Mouse (Mus musculus) limb, embryonic 12.5 days (tissue): ENCODE results near the gene Pkd1l2. TPM values are rescaled to one million over a fixed set of nuclear protein-coding genes. Genes with fewer than 3 reads are reported as not detected.

ENCODE experiments used
- ATAC-seq: fragments of 200-750 bp; cut with Nextera tagmentation; 2 replicates; pipeline ENCODE4 v1.8.0; 2017; ENCODE audit warnings: low read depth, moderate TSS enrichment; ENCODE audit not compliant: insufficient number of reproducible peaks, insufficient read depth, low FRiP score, low TSS enrichment
- H3K27ac ChIP-seq: fragments of 300-500 bp; sonication (generic); 2 replicates; pipeline ENCODE4 v1.5.1; 2016; ENCODE audit warnings: mild to moderate bottlenecking, moderate library complexity
- H3K27me3 ChIP-seq: fragments of 300-500 bp; sonication (generic); 2 replicates; pipeline ENCODE4 v1.6.1; 2016; ENCODE audit warnings: mild to moderate bottlenecking, moderate library complexity
- H3K36me3 ChIP-seq: fragments of 300-500 bp; sonication (generic); 2 replicates; pipeline ENCODE4 v1.6.1; 2016; ENCODE audit warnings: mild to moderate bottlenecking, moderate library complexity
- H3K4me1 ChIP-seq: fragments of 300-500 bp; sonication (generic); replicated peaks from 2 replicates; pipeline ENCODE4 v1.6.1; 2016
- H3K4me2 ChIP-seq: fragments of 300-500 bp; sonication (generic); 2 replicates; pipeline ENCODE4 v1.6.1; 2016; ENCODE audit warnings: mild to moderate bottlenecking, moderate library complexity
- H3K4me3 ChIP-seq: fragments of 300-500 bp; sonication (generic); replicated peaks from 2 replicates; pipeline ENCODE4 v1.5.1; 2016; ENCODE audit warnings: mild to moderate bottlenecking
- H3K9ac ChIP-seq: fragments of 300-500 bp; sonication (generic); replicated peaks from 2 replicates; pipeline ENCODE4 v1.6.1; 2016; ENCODE audit warnings: mild to moderate bottlenecking, moderate library complexity
- H3K9me3 ChIP-seq: fragments of 300-500 bp; sonication (generic); 2 replicates; pipeline ENCODE4 v1.6.1; 2016; ENCODE audit warnings: mild to moderate bottlenecking, moderate library complexity
- WGBS: fragments of 180-500 bp; shearing (Covaris S2); methylation state at CpG from one replicate; pipeline ENCODE4 v1.1.7; 2016; 5-methylcytosine and 5-hydroxymethylcytosine counted together
- polyA plus RNA-seq: library from polyadenylated mRNA; unstranded; fragments of >200 nt; fragmentation: Nextera tagmentation; extraction: Ambion mirVana; gene quantifications from 2 replicates; pipeline ENCODE4 v1.2.1, GENCODE M21; 2016

The Pkd1l2 gene
- polyA plus RNA-seq = 0.09 TPM in 1 of 2 replicates, not detected in the other

GRCm38 (mm10) chr8:117082399-117082872 lies at the start of gene Pkd1l2:
TSS of gene Pkd1l2 (minus strand) at chr8:117082449.
- no peak within 1 kb of the TSS for H3K9ac ChIP-seq
- WGBS = 85% methylated on average over 8 of the region's 8 CpGs
- ATAC-seq = no peak
- no peaks in the 10 kb centered on the region for H3K36me3 ChIP-seq
- no peak within 1 kb of the TSS for H3K4me2 ChIP-seq
- no peak within 1 kb of the TSS for H3K27ac ChIP-seq
- H3K4me3 ChIP-seq = no peak within 1 kb of the TSS
- H3K27me3 ChIP-seq = 0 out of 2 replicates have a peak, but pooled peaks cover 6% of the 10 kb centered on the region
- no peaks in the 10 kb centered on the region for H3K4me1 ChIP-seq
- H3K9me3 ChIP-seq = no peaks in the 10 kb centered on the region

GRCm38 (mm10) chr8:117127063-117127462 lies 44.8 kb upstream of the Pkd1l2 start:
- ATAC-seq = no peak
- no peak overlapping the region for H3K27ac ChIP-seq
- H3K4me2 ChIP-seq = no peak overlapping the region
- no peak overlapping the region for H3K9ac ChIP-seq
- no peaks in the 10 kb centered on the region for H3K27me3 ChIP-seq
- H3K4me3 ChIP-seq = no peak overlapping the region
- WGBS = 84% methylated on average over 8 of the region's 8 CpGs
- H3K9me3 ChIP-seq = no peaks in the 10 kb centered on the region
- H3K4me1 ChIP-seq = no peaks in the 10 kb centered on the region
- no peaks in the 10 kb centered on the region for H3K36me3 ChIP-seq

DNA sequence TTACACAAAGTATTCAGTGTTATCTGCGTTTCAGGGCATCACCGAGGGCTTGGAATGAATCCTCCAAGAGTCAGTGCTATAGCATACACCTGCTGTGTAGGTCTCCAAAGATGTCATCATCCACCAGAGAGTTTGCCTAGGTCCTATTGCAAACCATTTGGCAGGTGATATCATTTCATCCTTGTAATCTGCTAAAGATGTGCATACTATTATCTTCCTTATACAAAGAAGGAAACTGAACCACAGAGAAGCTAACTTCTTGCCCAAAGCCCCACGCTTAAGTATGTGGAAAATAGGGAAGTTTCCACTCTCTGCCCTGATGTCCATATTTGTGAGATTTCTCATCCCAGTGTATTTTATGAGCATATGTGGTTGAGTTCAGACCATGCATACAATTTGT lies 44.2 kb upstream of the Pkd1l2 start:
- ATAC-seq = no peak
- Histone ChIP-seq H3K36me3 (no peaks in the 10 kb centered on the region), H3K27me3 (no peaks in the 10 kb centered on the region), H3K4me1 (no peaks in the 10 kb centered on the region), H3K9me3 (no peaks in the 10 kb centered on the region), H3K4me2 (no peak overlapping the region), H3K4me3 (no peak overlapping the region), H3K27ac (no peak overlapping the region), H3K9ac (no peak overlapping the region)
- 95% methylated on average over 3 of the region's 3 CpGs for WGBS

GRCm38 (mm10) chr8:117125854-117126253 lies 43.6 kb upstream of the Pkd1l2 start:
- Histone ChIP-seq H3K9ac (no peak overlapping the region), H3K36me3 (no peaks in the 10 kb centered on the region), H3K4me3 (no peak overlapping the region), H3K9me3 (no peaks in the 10 kb centered on the region), H3K4me2 (no peak overlapping the region), H3K27ac (no peak overlapping the region), H3K4me1 (no peaks in the 10 kb centered on the region), H3K27me3 (no peaks in the 10 kb centered on the region)
- no peak for ATAC-seq
- WGBS = 98% methylated on average over 3 of the region's 3 CpGs

GRCm38 (mm10) chr8:117123850-117124633 lies 41.8 kb upstream of the Pkd1l2 start:
- Histone ChIP-seq H3K4me3 (no peak overlapping the region), H3K27me3 (no peaks in the 10 kb centered on the region), H3K9ac (no peak overlapping the region), H3K4me1 (no peaks in the 10 kb centered on the region), H3K4me2 (no peak overlapping the region), H3K36me3 (no peaks in the 10 kb centered on the region), H3K27ac (no peak overlapping the region), H3K9me3 (no peaks in the 10 kb centered on the region)
- no peak for ATAC-seq
- 71% methylated on average over 13 of the region's 13 CpGs for WGBS

DNA sequence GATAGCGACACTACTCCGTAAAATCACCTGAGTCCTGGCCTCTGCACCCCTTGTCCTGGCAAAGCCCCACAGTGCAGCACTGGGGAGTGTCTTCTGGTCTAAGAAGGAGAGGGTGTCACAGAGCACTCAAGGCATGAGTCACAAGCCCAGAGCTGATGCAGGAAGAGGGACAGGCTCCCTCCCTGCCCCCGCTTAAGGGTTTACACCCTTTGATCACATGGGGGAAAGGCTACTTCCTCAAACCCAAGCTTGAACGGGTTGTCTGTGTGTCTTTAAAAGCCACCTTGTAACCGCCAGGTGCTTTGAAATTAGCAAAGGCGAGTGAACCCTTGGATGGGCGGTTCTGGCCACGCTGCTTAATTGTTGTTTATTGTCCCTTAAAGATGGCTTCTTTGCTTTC lies 39.0 kb upstream of the Pkd1l2 start:
- Histone ChIP-seq H3K9ac (no peak overlapping the region), H3K4me2 (no peak overlapping the region)
- WGBS = 42% methylated on average over 8 of the region's 8 CpGs

DNA sequence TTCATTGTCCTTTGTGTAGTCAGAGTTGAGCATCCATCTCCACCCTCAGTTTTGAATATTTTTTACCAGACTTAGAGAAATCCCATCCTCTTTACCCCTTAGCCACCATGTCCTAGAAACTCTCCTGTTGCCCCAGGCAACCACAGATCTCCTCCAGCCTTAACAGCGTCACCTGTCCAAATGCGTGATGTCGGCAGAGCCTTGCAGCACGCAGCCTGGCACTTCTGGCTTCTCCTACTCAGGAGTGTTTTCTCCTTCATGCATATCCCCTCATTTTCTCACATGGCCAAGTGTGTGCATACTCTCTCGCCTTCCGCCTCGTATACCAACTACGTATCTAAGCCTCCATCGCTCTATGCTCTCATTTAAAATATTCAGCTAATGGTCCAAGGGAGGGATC lies 36.2 kb upstream of the Pkd1l2 start:
- 93% methylated on average over 9 of the region's 9 CpGs for WGBS
- no peak for ATAC-seq

More for the DNA sequence above, 39.0 kb upstream of the Pkd1l2 start:
- no peak for ATAC-seq
- Histone ChIP-seq H3K27ac (no peak overlapping the region), H3K9me3 (no peaks in the 10 kb centered on the region), H3K4me3 (no peak overlapping the region), H3K4me1 (no peaks in the 10 kb centered on the region), H3K36me3 (no peaks in the 10 kb centered on the region), H3K27me3 (no peaks in the 10 kb centered on the region)

GRCm38 (mm10) chr8:117116534-117116933 lies 34.3 kb upstream of the Pkd1l2 start:
- Histone ChIP-seq H3K27me3 (no peaks in the 10 kb centered on the region), H3K27ac (no peak overlapping the region), H3K4me1 (0 out of 2 replicates have a peak, but pooled peaks cover 13% of the 10 kb centered on the region), H3K4me3 (no peak overlapping the region), H3K36me3 (no peaks in the 10 kb centered on the region), H3K4me2 (no peak overlapping the region), H3K9me3 (no peaks in the 10 kb centered on the region), H3K9ac (no peak overlapping the region)
- no peak for ATAC-seq
- WGBS = 73% methylated on average over 7 of the region's 7 CpGs

More for the DNA sequence above, 36.2 kb upstream of the Pkd1l2 start:
- Histone ChIP-seq H3K9ac (no peak overlapping the region), H3K4me1 (0 out of 2 replicates have a peak, but pooled peaks cover 8% of the 10 kb centered on the region), H3K27ac (no peak overlapping the region), H3K27me3 (no peaks in the 10 kb centered on the region), H3K36me3 (no peaks in the 10 kb centered on the region), H3K4me2 (no peak overlapping the region), H3K4me3 (no peak overlapping the region), H3K9me3 (no peaks in the 10 kb centered on the region)

DNA sequence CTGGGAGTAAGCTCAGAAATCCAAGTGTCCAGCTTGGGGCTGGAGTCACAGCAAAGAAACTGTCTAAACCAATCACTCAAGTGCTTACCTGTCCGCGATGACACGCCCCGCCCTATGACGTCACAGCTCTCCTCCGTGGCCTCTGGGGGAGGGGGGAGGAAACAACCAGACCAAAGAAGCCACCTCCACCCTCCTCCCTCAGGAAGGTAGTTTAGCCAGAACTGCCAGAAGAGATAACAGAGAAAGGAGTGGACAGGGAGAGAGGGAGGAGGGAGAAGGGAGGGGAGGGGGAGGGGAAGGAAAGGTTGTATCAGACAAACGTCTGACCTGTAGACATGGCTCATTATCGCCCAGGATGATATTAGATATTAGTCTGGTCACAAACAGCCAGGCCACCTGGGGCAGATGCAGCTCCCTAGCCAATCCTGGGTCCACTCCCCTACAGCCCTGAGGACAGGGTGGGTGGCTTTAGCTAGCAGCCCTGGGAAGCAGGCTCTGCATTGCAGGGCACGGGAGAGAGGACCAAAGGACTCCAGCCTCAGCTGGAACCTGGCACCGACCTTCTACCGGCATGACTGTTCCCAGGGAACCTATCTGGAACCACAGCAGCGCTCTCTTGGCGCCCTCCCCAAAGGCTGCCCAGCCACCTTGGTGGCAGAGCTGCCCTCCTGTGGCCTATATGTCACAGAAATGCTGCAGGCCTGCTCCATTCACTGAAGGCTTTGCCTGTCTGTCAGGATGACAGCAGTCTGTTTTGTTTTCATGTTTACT lies 33.6 kb upstream of the Pkd1l2 start:
- no peak overlapping the region for H3K27ac ChIP-seq
- H3K9ac ChIP-seq = no peak overlapping the region
- no peaks in the 10 kb centered on the region for H3K9me3 ChIP-seq
- no peak for ATAC-seq
- no peaks in the 10 kb centered on the region for H3K27me3 ChIP-seq
- H3K4me1 ChIP-seq = 0 out of 2 replicates have a peak, but pooled peaks cover 13% of the 10 kb centered on the region
- H3K4me2 ChIP-seq = peak overlapping the region; percentile 41
- H3K36me3 ChIP-seq = no peaks in the 10 kb centered on the region
- 9% methylated on average over 13 of the region's 13 CpGs for WGBS
- H3K4me3 ChIP-seq = no peak overlapping the region

DNA sequence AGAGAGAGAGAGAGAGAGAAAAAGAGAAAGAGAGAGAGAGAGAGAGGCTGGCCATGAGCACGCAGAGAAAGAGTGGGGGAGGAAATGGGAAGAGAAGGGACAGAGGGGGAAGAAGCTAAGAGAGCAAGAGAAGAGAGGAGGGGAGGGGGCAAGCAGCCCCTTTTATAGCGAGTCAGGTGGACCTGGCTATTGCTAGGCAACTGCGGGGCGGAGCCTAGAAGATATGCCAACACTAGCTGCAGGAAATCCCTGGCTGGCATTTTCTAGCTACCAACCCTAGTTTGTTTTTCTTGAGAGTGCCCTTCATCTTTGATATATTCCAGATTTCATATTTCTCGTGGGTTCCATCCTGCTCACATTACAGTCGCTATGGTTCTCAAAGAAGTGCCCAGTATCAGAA lies 32.8 kb upstream of the Pkd1l2 start:
- 44% methylated on average over 6 of the region's 6 CpGs for WGBS
- Histone ChIP-seq H3K9me3 (no peaks in the 10 kb centered on the region), H3K4me3 (no peak overlapping the region), H3K4me1 (0 out of 2 replicates have a peak, but pooled peaks cover 13% of the 10 kb centered on the region), H3K4me2 (no peak overlapping the region), H3K27me3 (no peaks in the 10 kb centered on the region), H3K9ac (no peak overlapping the region), H3K36me3 (no peaks in the 10 kb centered on the region), H3K27ac (no peak overlapping the region)
- ATAC-seq = no peak

DNA sequence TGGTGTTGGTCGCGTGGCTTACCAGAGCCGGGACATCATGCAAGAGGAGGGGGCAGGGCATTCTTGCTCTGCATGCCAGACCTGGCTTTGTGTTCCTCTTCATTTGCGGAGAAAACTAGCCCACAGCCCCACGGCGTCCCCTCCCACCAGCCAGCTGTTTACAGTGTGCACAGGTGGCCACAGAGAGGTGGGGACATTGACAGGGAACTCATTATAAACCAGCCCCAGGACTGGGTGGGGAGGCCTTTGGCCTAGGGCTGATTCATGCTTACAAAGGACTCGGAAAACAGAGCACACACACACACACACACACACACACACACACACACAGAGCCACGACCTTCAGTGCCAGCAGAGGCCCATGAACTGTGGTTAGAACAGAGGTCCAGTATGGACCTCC lies 30.0 kb upstream of the Pkd1l2 start:
- WGBS = 62% methylated on average over 8 of the region's 8 CpGs
- Histone ChIP-seq H3K36me3 (no peaks in the 10 kb centered on the region), H3K4me2 (no peak overlapping the region), H3K9me3 (peaks cover 4% of the 10 kb centered on the region; the same call in 1 of the 2 replicates), H3K27ac (no peak overlapping the region), H3K9ac (no peak overlapping the region), H3K27me3 (no peaks in the 10 kb centered on the region), H3K4me3 (no peak overlapping the region), H3K4me1 (0 out of 2 replicates have a peak, but pooled peaks cover 13% of the 10 kb centered on the region)
- ATAC-seq = no peak
